Comparison of ENCODE assay signal across 9 mouse cellular contexts in genomic region chr8:87037620-87038380, GRCm38 (mm10).
DNase-seq lines count a peak whose midpoint lies in the region; ATAC-seq lines count a peak whose summit lies in the region.
"Had no signal": no experiment of that assay in that cellular context is flagged by ENCODE, and none has a peak within 500 bp of the region (broad histone marks: within the 10 kb centered on the region; RNA-seq: fewer than 3 reads in every experiment).

No protein-coding gene starts in this region.

- DNase-seq in heart, embryonic 10.5 days (ENCODE audit: low spot score): no peak
- DNase-seq in heart, adult 8-10 months (ENCODE audit: low spot score): no peak
- peak; percentile 15 for DNase-seq in adrenal gland, postnatal 25 days
- DNase-seq in forebrain, embryonic 10.5 days (ENCODE audit: extremely low spot score, low spot score): peak; percentile 44
- DNase-seq in intestine, embryonic 14.5 days (ENCODE audit: low spot score): peak; percentile 61
- peak; percentile 51 for DNase-seq in neural tube, embryonic 11.5 days (ENCODE audit: low spot score)
- no peak for DNase-seq in urinary bladder, postnatal 25 days (ENCODE audit: low spot score)

- WGBS in heart, embryonic 10.5 days: 4% methylated on average over 48 of the region's 48 CpGs
- WGBS in forebrain, embryonic 10.5 days: 5% methylated on average over 48 of the region's 48 CpGs
- 3% methylated on average over 48 of the region's 48 CpGs for WGBS in intestine, embryonic 14.5 days
- 2% methylated on average over 48 of the region's 48 CpGs for WGBS in neural tube, embryonic 11.5 days

- no peaks in the 10 kb centered on the region for H3K9me3 ChIP-seq in heart, embryonic 10.5 days
- H3K9me3 ChIP-seq in forebrain, embryonic 10.5 days: no peaks in the 10 kb centered on the region
- H3K9me3 ChIP-seq in intestine, embryonic 14.5 days (ENCODE audit: control insufficient read depth, low read length): no peaks in the 10 kb centered on the region
- H3K9me3 ChIP-seq in neural tube, embryonic 11.5 days (ENCODE audit: control insufficient read depth, low read length): no peaks in the 10 kb centered on the region

- peaks cover 15% of the 10 kb centered on the region for H3K27me3 ChIP-seq in heart, embryonic 10.5 days (ENCODE audit: insufficient read depth, poor library complexity, severe bottlenecking)
- H3K27me3 ChIP-seq in forebrain, embryonic 10.5 days (ENCODE audit: poor library complexity, severe bottlenecking): peaks cover 39% of the 10 kb centered on the region
- H3K27me3 ChIP-seq in intestine, embryonic 14.5 days (replicated peaks; ENCODE audit: control insufficient read depth, insufficient read depth, low read length): 0 out of 2 replicates have a peak, but pooled peaks cover 4% of the 10 kb centered on the region
- peaks cover 3% of the 10 kb centered on the region; the same call in 1 of the 2 replicates for H3K27me3 ChIP-seq in neural tube, embryonic 11.5 days (ENCODE audit: control insufficient read depth, insufficient read depth, low read length)
- H3K27me3 ChIP-seq: CH12.LX had no signal

- H3K36me3 ChIP-seq in heart, embryonic 10.5 days: no peaks in the 10 kb centered on the region
- H3K36me3 ChIP-seq in forebrain, embryonic 10.5 days (replicated peaks): no peaks in the 10 kb centered on the region
- no peaks in the 10 kb centered on the region for H3K36me3 ChIP-seq in intestine, embryonic 14.5 days (ENCODE audit: control insufficient read depth, insufficient read depth, low read length)
- no peaks in the 10 kb centered on the region for H3K36me3 ChIP-seq in neural tube, embryonic 11.5 days (ENCODE audit: control insufficient read depth, insufficient read depth, low read length)

- peaks cover 9% of the 10 kb centered on the region; the same call in 1 of the 2 replicates for H3K4me1 ChIP-seq in heart, embryonic 10.5 days
- H3K4me1 ChIP-seq in forebrain, embryonic 10.5 days: peaks cover 15% of the 10 kb centered on the region
- H3K4me1 ChIP-seq in intestine, embryonic 14.5 days (replicated peaks; ENCODE audit: control insufficient read depth, insufficient read depth, low read length): 0 out of 2 replicates have a peak, but pooled peaks cover 6% of the 10 kb centered on the region
- H3K4me1 ChIP-seq in neural tube, embryonic 11.5 days (ENCODE audit: control insufficient read depth, insufficient read depth, low read length): peaks cover 4% of the 10 kb centered on the region; the same call in 1 of the 2 replicates

- peak overlapping the region; percentile 64 for H3K4me2 ChIP-seq in intestine, embryonic 14.5 days (ENCODE audit: low read length)
- H3K4me2 ChIP-seq in neural tube, embryonic 11.5 days (ENCODE audit: low read depth): peak overlapping the region; percentile 92

- no peak for ATAC-seq in intestine, embryonic 14.5 days (replicated peaks; ENCODE audit: low FRiP score, low TSS enrichment, low read depth)
- no peak for ATAC-seq in neural tube, embryonic 11.5 days (ENCODE audit: insufficient read depth, low FRiP score, low TSS enrichment)
- no peak for ATAC-seq in megakaryocyte, adult 5-6 weeks (ENCODE audit: poor library complexity, severe bottlenecking)

- peak overlapping the region; percentile 17 for H3K9ac ChIP-seq in intestine, embryonic 14.5 days (ENCODE audit: low read length)
- H3K9ac ChIP-seq in neural tube, embryonic 11.5 days (ENCODE audit: low read length): peak overlapping the region; percentile 57

- H3K4me3 ChIP-seq in heart, embryonic 10.5 days: peak overlapping the region; percentile 66
- peak overlapping the region; percentile 58 for H3K4me3 ChIP-seq in forebrain, embryonic 10.5 days
- H3K4me3 ChIP-seq in intestine, embryonic 14.5 days (ENCODE audit: low read depth, low read length): peak overlapping the region; percentile 26
- peak overlapping the region; percentile 37 for H3K4me3 ChIP-seq in neural tube, embryonic 11.5 days (ENCODE audit: low read depth, low read length)

- H3K27ac ChIP-seq in heart, embryonic 10.5 days: peak overlapping the region; percentile 74; the same call in 1 of the 2 replicates
- H3K27ac ChIP-seq in forebrain, embryonic 10.5 days: peak overlapping the region; percentile 75
- no peak overlapping the region for H3K27ac ChIP-seq in intestine, embryonic 14.5 days (ENCODE audit: low read depth)
- H3K27ac ChIP-seq in neural tube, embryonic 11.5 days (ENCODE audit: low read depth, low read length): no peak overlapping the region

Comparison
In these comparisons a context has a peak if more than half of its experiments do, and no peak if none do; other contexts are left out.
1. DNase-seq: peak in adrenal gland, postnatal 25 days (single experiment), forebrain, embryonic 10.5 days (single experiment), intestine, embryonic 14.5 days (single experiment) and neural tube, embryonic 11.5 days (single experiment); none in heart, embryonic 10.5 days (single experiment), heart, adult 8-10 months (single experiment) and urinary bladder, postnatal 25 days (single experiment).
2. H3K27ac ChIP-seq: peak in heart, embryonic 10.5 days (single experiment) and forebrain, embryonic 10.5 days (single experiment); none in intestine, embryonic 14.5 days (single experiment) and neural tube, embryonic 11.5 days (single experiment).
3. Peak in every context shown above with its lines, with median percentiles within 50 percentile points of each other: H3K4me3 ChIP-seq.